In the genomic region with DNA sequence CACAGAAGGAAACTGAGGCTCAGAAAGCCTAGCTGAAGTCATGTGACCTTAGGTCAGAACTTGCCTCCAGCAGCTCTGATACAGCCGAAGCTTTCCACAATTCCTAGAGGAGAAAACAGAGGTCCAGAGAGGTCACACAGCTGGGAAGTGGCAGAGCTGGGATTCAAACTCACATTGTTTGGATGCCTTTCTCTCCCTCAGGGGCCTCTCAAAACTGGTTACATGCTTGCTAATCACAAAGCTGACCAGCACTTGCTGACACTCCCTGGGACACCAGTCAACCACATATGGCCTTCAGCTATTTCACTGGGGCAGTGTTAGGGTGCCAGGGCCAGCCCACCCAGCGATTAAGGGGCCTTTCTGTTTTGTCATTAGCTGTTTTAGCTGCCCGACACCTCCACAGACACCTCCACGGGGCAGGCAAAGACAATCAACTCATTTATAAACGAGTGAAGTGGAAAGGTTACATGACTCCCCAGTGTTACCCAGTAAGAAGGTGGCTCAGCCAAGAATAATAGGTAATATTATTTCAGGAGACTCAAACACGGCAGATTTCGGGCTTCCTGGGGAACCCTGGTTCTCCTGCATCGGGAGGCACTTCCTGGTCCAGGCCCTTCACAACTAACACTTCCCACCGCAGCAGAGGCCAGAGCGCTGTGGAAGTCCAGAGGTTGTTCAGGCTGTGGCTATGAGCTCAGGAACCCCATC, we compare ENCODE assay signal across 15 mouse cellular contexts.
DNase-seq lines count a peak whose midpoint lies in the region; ATAC-seq and TF ChIP-seq lines count a peak whose summit lies in the region.
"Had no signal": no experiment of that assay in that cellular context is flagged by ENCODE, and none has a peak within 500 bp of the region (broad histone marks: within the 10 kb centered on the region; RNA-seq: fewer than 3 reads in every experiment).

No protein-coding gene starts in this region.

- no peak for DNase-seq in forebrain, embryonic 11.5 days (ENCODE audit: low spot score)
- DNase-seq in forebrain, embryonic 10.5 days (ENCODE audit: extremely low spot score, low spot score): no peak
- no peak for DNase-seq in hindbrain, embryonic 10.5 days (ENCODE audit: low spot score)
- DNase-seq in hindbrain, postnatal 0 days (ENCODE audit: low spot score): no peak
- DNase-seq in lung, postnatal 0 days (ENCODE audit: low spot score): no peak
- DNase-seq: adrenal gland, postnatal 14 days; cerebellum, adult 9-11 months; kidney, adult 8-10 months; lung, postnatal 10 days; thymus, postnatal 14 days had no signal

- H3K4me1 ChIP-seq in forebrain, embryonic 11.5 days (replicated peaks; ENCODE audit: control insufficient read depth, insufficient read depth, low read length): no peaks in the 10 kb centered on the region; the same call in 1 of the 2 replicates
- H3K4me1 ChIP-seq in forebrain, embryonic 10.5 days: peaks cover 30% of the 10 kb centered on the region
- peaks cover 27% of the 10 kb centered on the region for H3K4me1 ChIP-seq in hindbrain, embryonic 10.5 days (replicated peaks)
- H3K4me1 ChIP-seq in hindbrain, postnatal 0 days (ENCODE audit: insufficient read depth, low read length): peaks cover 3% of the 10 kb centered on the region; the same call in 1 of the 2 replicates
- H3K4me1 ChIP-seq in embryonic facial prominence, embryonic 12.5 days: peaks cover 28% of the 10 kb centered on the region
- peaks cover 39% of the 10 kb centered on the region for H3K4me1 ChIP-seq in limb, embryonic 13.5 days
- H3K4me1 ChIP-seq in lung, postnatal 0 days (ENCODE audit: insufficient read depth, low read depth, low read length): no peaks in the 10 kb centered on the region
- H3K4me1 ChIP-seq in kidney, embryonic 14.5 days (ENCODE audit: control insufficient read depth, insufficient read depth, low read length): peaks cover 3% of the 10 kb centered on the region; the same call in 1 of the 2 replicates

- H3K4me3 ChIP-seq in forebrain, embryonic 11.5 days (ENCODE audit: low read depth, low read length): no peak overlapping the region
- H3K4me3 ChIP-seq in forebrain, embryonic 10.5 days: no peak overlapping the region
- no peak overlapping the region for H3K4me3 ChIP-seq in hindbrain, embryonic 10.5 days
- H3K4me3 ChIP-seq in hindbrain, postnatal 0 days (ENCODE audit: low read length): no peak overlapping the region
- H3K4me3 ChIP-seq in embryonic facial prominence, embryonic 12.5 days: no peak overlapping the region
- H3K4me3 ChIP-seq in limb, embryonic 13.5 days: no peak overlapping the region
- H3K4me3 ChIP-seq in lung, postnatal 0 days (ENCODE audit: low read depth, low read length): no peak overlapping the region
- H3K4me3 ChIP-seq in kidney, embryonic 14.5 days (ENCODE audit: low read length): no peak overlapping the region
- H3K4me3 ChIP-seq: left cerebral cortex, adult 2 months had no signal

- no peak for ATAC-seq in forebrain, embryonic 11.5 days (replicated peaks; ENCODE audit: low FRiP score)
- no peak for ATAC-seq in hindbrain, postnatal 0 days
- ATAC-seq in embryonic facial prominence, embryonic 12.5 days (ENCODE audit: insufficient number of reproducible peaks, insufficient read depth, low FRiP score, low TSS enrichment): no peak; the same call in 1 of the 2 replicates
- ATAC-seq in limb, embryonic 13.5 days (ENCODE audit: low FRiP score, low read depth): peak; percentile 74
- no peak for ATAC-seq in lung, postnatal 0 days
- ATAC-seq in kidney, embryonic 14.5 days (ENCODE audit: low FRiP score, low TSS enrichment): no peak

- no peaks in the 10 kb centered on the region for H3K36me3 ChIP-seq in forebrain, embryonic 11.5 days (ENCODE audit: control insufficient read depth, insufficient read depth, low read length)
- H3K36me3 ChIP-seq in forebrain, embryonic 10.5 days (replicated peaks): no peaks in the 10 kb centered on the region
- H3K36me3 ChIP-seq in hindbrain, embryonic 10.5 days: no peaks in the 10 kb centered on the region
- no peaks in the 10 kb centered on the region for H3K36me3 ChIP-seq in hindbrain, postnatal 0 days (ENCODE audit: insufficient read depth, low read length)
- H3K36me3 ChIP-seq in embryonic facial prominence, embryonic 12.5 days: no peaks in the 10 kb centered on the region
- H3K36me3 ChIP-seq in limb, embryonic 13.5 days: no peaks in the 10 kb centered on the region
- H3K36me3 ChIP-seq in lung, postnatal 0 days (ENCODE audit: insufficient read depth, low read length): no peaks in the 10 kb centered on the region
- H3K36me3 ChIP-seq in kidney, embryonic 14.5 days (ENCODE audit: control insufficient read depth, insufficient read depth, low read length): no peaks in the 10 kb centered on the region

- peak overlapping the region; percentile 31; the same call in 1 of the 2 replicates for H3K27ac ChIP-seq in forebrain, embryonic 11.5 days (ENCODE audit: low read depth, low read length)
- no peak overlapping the region for H3K27ac ChIP-seq in forebrain, embryonic 10.5 days
- peak overlapping the region; percentile 24; the same call in 1 of the 2 replicates for H3K27ac ChIP-seq in hindbrain, embryonic 10.5 days
- H3K27ac ChIP-seq in hindbrain, postnatal 0 days: no peak overlapping the region
- H3K27ac ChIP-seq in embryonic facial prominence, embryonic 12.5 days: peak overlapping the region; percentile 67
- peak overlapping the region; percentile 88 for H3K27ac ChIP-seq in limb, embryonic 13.5 days
- no peak overlapping the region for H3K27ac ChIP-seq in lung, postnatal 0 days (ENCODE audit: low read length)
- H3K27ac ChIP-seq in kidney, embryonic 14.5 days (ENCODE audit: low read depth, low read length): no peak overlapping the region
- H3K27ac ChIP-seq: left cerebral cortex, adult 2 months had no signal

- no peak for TF ChIP-seq EP300 in lung, postnatal 0 days (IDR thresholded peaks at IDR 0.05)

- peaks cover 4% of the 10 kb centered on the region; the same call in 1 of the 2 replicates for H3K27me3 ChIP-seq in forebrain, embryonic 11.5 days (ENCODE audit: control insufficient read depth, insufficient read depth, low read length)
- H3K27me3 ChIP-seq in forebrain, embryonic 10.5 days (ENCODE audit: poor library complexity, severe bottlenecking): peaks cover 38% of the 10 kb centered on the region
- peaks cover 33% of the 10 kb centered on the region for H3K27me3 ChIP-seq in hindbrain, embryonic 10.5 days (ENCODE audit: insufficient read depth, poor library complexity, severe bottlenecking)
- no peaks in the 10 kb centered on the region for H3K27me3 ChIP-seq in hindbrain, postnatal 0 days (ENCODE audit: insufficient read depth, low read length)
- 0 out of 2 replicates have a peak, but pooled peaks cover 3% of the 10 kb centered on the region for H3K27me3 ChIP-seq in embryonic facial prominence, embryonic 12.5 days
- H3K27me3 ChIP-seq in limb, embryonic 13.5 days: peaks cover 19% of the 10 kb centered on the region
- H3K27me3 ChIP-seq in lung, postnatal 0 days (replicated peaks; ENCODE audit: insufficient read depth, low read length): no peaks in the 10 kb centered on the region
- H3K27me3 ChIP-seq in kidney, embryonic 14.5 days (ENCODE audit: control insufficient read depth, insufficient read depth, low read length): peaks cover 5% of the 10 kb centered on the region; the same call in 1 of the 2 replicates

- TF ChIP-seq CTCF in hindbrain, postnatal 0 days (IDR thresholded peaks at IDR 0.05; ENCODE audit: low read depth): no peak
- TF ChIP-seq CTCF in lung, postnatal 0 days (IDR thresholded peaks at IDR 0.05): no peak

- H3K4me2 ChIP-seq in forebrain, embryonic 11.5 days (ENCODE audit: low read depth, low read length, severe bottlenecking): no peak overlapping the region
- no peak overlapping the region for H3K4me2 ChIP-seq in hindbrain, postnatal 0 days (ENCODE audit: low read depth, low read length)
- H3K4me2 ChIP-seq in embryonic facial prominence, embryonic 12.5 days (replicated peaks): no peak overlapping the region
- peak overlapping the region; percentile 31 for H3K4me2 ChIP-seq in limb, embryonic 13.5 days (replicated peaks)
- no peak overlapping the region for H3K4me2 ChIP-seq in lung, postnatal 0 days (replicated peaks; ENCODE audit: low read depth, low read length)
- no peak overlapping the region for H3K4me2 ChIP-seq in kidney, embryonic 14.5 days (replicated peaks; ENCODE audit: low read depth, low read length)
- H3K4me2 ChIP-seq: liver, embryonic 11.5 days had no signal

- H3K9me3 ChIP-seq in forebrain, embryonic 11.5 days (ENCODE audit: control insufficient read depth, low read length): no peaks in the 10 kb centered on the region
- H3K9me3 ChIP-seq in forebrain, embryonic 10.5 days: no peaks in the 10 kb centered on the region
- no peaks in the 10 kb centered on the region for H3K9me3 ChIP-seq in hindbrain, embryonic 10.5 days
- no peaks in the 10 kb centered on the region for H3K9me3 ChIP-seq in hindbrain, postnatal 0 days (ENCODE audit: low read length)
- no peaks in the 10 kb centered on the region for H3K9me3 ChIP-seq in embryonic facial prominence, embryonic 12.5 days
- H3K9me3 ChIP-seq in limb, embryonic 13.5 days: no peaks in the 10 kb centered on the region
- H3K9me3 ChIP-seq in lung, postnatal 0 days (ENCODE audit: low read length): no peaks in the 10 kb centered on the region
- no peaks in the 10 kb centered on the region for H3K9me3 ChIP-seq in kidney, embryonic 14.5 days (ENCODE audit: control insufficient read depth, low read length)

- no peak overlapping the region for H3K9ac ChIP-seq in forebrain, embryonic 11.5 days (ENCODE audit: low read length)
- no peak overlapping the region for H3K9ac ChIP-seq in hindbrain, postnatal 0 days (replicated peaks; ENCODE audit: low read length)
- no peak overlapping the region for H3K9ac ChIP-seq in embryonic facial prominence, embryonic 12.5 days
- peak overlapping the region; percentile 35; the same call in 1 of the 2 replicates for H3K9ac ChIP-seq in limb, embryonic 13.5 days
- H3K9ac ChIP-seq in lung, postnatal 0 days (replicated peaks; ENCODE audit: low read depth): no peak overlapping the region
- H3K9ac ChIP-seq in kidney, embryonic 14.5 days (ENCODE audit: low read depth, low read length): no peak overlapping the region

- 45% methylated on average over 10 of the region's 10 CpGs for WGBS in forebrain, embryonic 11.5 days
- 58% methylated on average over 10 of the region's 10 CpGs for WGBS in forebrain, embryonic 10.5 days
- whole genome bisulfite sequencing in hindbrain, embryonic 10.5 days: 46% methylated on average over 10 of the region's 10 CpGs
- WGBS in hindbrain, postnatal 0 days: 48% methylated on average over 10 of the region's 10 CpGs
- 23% methylated on average over 10 of the region's 10 CpGs for WGBS in embryonic facial prominence, embryonic 12.5 days
- WGBS in limb, embryonic 13.5 days: 21% methylated on average over 10 of the region's 10 CpGs
- WGBS in lung, postnatal 0 days: 30% methylated on average over 10 of the region's 10 CpGs
- WGBS in kidney, embryonic 14.5 days: 28% methylated on average over 10 of the region's 10 CpGs

Comparison
In these comparisons a context has a peak if more than half of its experiments do, and no peak if none do; other contexts are left out.
1. H3K27ac ChIP-seq: peak in forebrain, embryonic 11.5 days (single experiment), hindbrain, embryonic 10.5 days (single experiment), embryonic facial prominence, embryonic 12.5 days (single experiment) and limb, embryonic 13.5 days (single experiment); none in forebrain, embryonic 10.5 days (single experiment), hindbrain, postnatal 0 days (single experiment), lung, postnatal 0 days (single experiment) and kidney, embryonic 14.5 days (single experiment).